Mouse (Mus musculus): ENCODE data around the gene Mettl1. TPM values are rescaled to one million over a fixed set of nuclear protein-coding genes. Genes with fewer than 3 reads are reported as not detected.
"Not testable (repeated sequence)": the region's sequence is repeated elsewhere in the genome, so short reads cannot be mapped to it uniquely, and the experiment has no call there.

Mettl1 gene
- polyA plus RNA-seq, 1 experiment, result 15.7 TPM

GRCm38 (mm10) chr10:127059968-127060916 lies 19.0 kb downstream of the Mettl1 start, which contains the start of gene March9:
March9 (minus strand) TSS chr10:127060184.
- Histone ChIP-seq H3K27ac (ENCODE audit: control insufficient read depth, insufficient read depth, low read length) (no peak within 1 kb of the TSS), H3K4me1 (replicated peaks; ENCODE audit: control insufficient read depth, insufficient read depth, low read length) (peaks cover 23% of the 10 kb centered on the region), H3K36me3 (ENCODE audit: control insufficient read depth, insufficient read depth, low read length) (peaks cover 5% of the 10 kb centered on the region), H3K27me3 (ENCODE audit: control insufficient read depth, insufficient read depth, low read length) (peaks cover 2% of the 10 kb centered on the region), H3K4me3 (ENCODE audit: control insufficient read depth, insufficient read depth, low read length) (peak within 1 kb of the TSS; percentile 54)
- no peak for TF ChIP-seq CTCF (IDR thresholded peaks at IDR 0.05; ENCODE audit: borderline replicate concordance, control insufficient read depth, extremely low read depth, insufficient read depth, low read length, poor library complexity)
- TF ChIP-seq POLR2A (IDR thresholded peaks at IDR 0.05; ENCODE audit: control insufficient read depth, extremely low read depth, insufficient read depth, low read length, poor library complexity), result no peak
- DNase-seq, result peak; percentile 88
- 3% methylated on average over 59 of the region's 72 CpGs for WGBS

DNA sequence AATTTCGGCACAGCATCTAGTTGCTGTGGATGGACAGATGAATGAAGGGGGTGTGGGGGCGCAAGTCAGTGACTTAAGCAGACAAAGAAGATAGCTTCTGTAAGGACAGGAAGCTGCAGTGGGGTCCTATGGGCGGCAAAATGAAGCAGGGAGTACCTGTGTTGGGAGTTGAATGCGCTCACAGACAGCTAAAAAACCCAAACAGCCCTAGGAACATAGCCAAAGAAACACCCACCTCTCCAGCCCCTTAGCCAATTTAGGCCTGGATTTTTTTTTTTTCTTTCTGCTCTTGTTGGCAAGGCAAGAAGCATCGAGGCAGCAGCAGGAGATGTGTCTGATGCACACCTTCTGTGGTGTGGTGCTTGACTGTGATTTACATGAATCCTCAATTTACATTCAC lies 19.9 kb downstream of the Mettl1 start:
- Histone ChIP-seq H3K27ac (ENCODE audit: control insufficient read depth, insufficient read depth, low read length) (no peak overlapping the region), H3K4me1 (replicated peaks; ENCODE audit: control insufficient read depth, insufficient read depth, low read length) (peaks cover 23% of the 10 kb centered on the region)
- 82% methylated on average over 5 of the region's 5 CpGs for WGBS

GRCm38 (mm10) chr10:127061513-127061912 lies 20.3 kb downstream of the Mettl1 start:
- peaks cover 13% of the 10 kb centered on the region for H3K36me3 ChIP-seq (ENCODE audit: control insufficient read depth, insufficient read depth, low read length)
- 88% methylated on average over 2 of the region's 2 CpGs for WGBS
- no peak overlapping the region for H3K4me3 ChIP-seq (ENCODE audit: control insufficient read depth, insufficient read depth, low read length)
- peaks cover 23% of the 10 kb centered on the region for H3K4me1 ChIP-seq (replicated peaks; ENCODE audit: control insufficient read depth, insufficient read depth, low read length)
- no peak for DNase-seq
- H3K27me3 ChIP-seq (ENCODE audit: control insufficient read depth, insufficient read depth, low read length), result peaks cover 2% of the 10 kb centered on the region
- no peak overlapping the region for H3K27ac ChIP-seq (ENCODE audit: control insufficient read depth, insufficient read depth, low read length)
- TF ChIP-seq POLR2A (IDR thresholded peaks at IDR 0.05; ENCODE audit: control insufficient read depth, extremely low read depth, insufficient read depth, low read length, poor library complexity), result no peak
- no peak for TF ChIP-seq CTCF (IDR thresholded peaks at IDR 0.05; ENCODE audit: borderline replicate concordance, control insufficient read depth, extremely low read depth, insufficient read depth, low read length, poor library complexity)

More for the DNA sequence above, 19.9 kb downstream of the Mettl1 start:
- no peak for DNase-seq
- Histone ChIP-seq H3K27me3 (ENCODE audit: control insufficient read depth, insufficient read depth, low read length) (peaks cover 2% of the 10 kb centered on the region), H3K4me3 (ENCODE audit: control insufficient read depth, insufficient read depth, low read length) (no peak overlapping the region), H3K36me3 (ENCODE audit: control insufficient read depth, insufficient read depth, low read length) (peaks cover 13% of the 10 kb centered on the region)
- TF ChIP-seq POLR2A (IDR thresholded peaks at IDR 0.05; ENCODE audit: control insufficient read depth, extremely low read depth, insufficient read depth, low read length, poor library complexity), result no peak
- TF ChIP-seq CTCF (IDR thresholded peaks at IDR 0.05; ENCODE audit: borderline replicate concordance, control insufficient read depth, extremely low read depth, insufficient read depth, low read length, poor library complexity), result no peak

- Histone ChIP-seq H3K4me1 (replicated peaks; ENCODE audit: control insufficient read depth, insufficient read depth, low read length) (peaks cover 23% of the 10 kb centered on the region), H3K36me3 (ENCODE audit: control insufficient read depth, insufficient read depth, low read length) (peaks cover 17% of the 10 kb centered on the region)
- H3K27me3 ChIP-seq (ENCODE audit: control insufficient read depth, insufficient read depth, low read length); H3K27ac ChIP-seq (ENCODE audit: control insufficient read depth, insufficient read depth, low read length); H3K4me3 ChIP-seq (ENCODE audit: control insufficient read depth, insufficient read depth, low read length); DNase-seq: not testable (repeated sequence)
- 92% methylated on average over 4 of the region's 4 CpGs for WGBS
These were observed 20.9 kb downstream of the Mettl1 start for GRCm38 (mm10) chr10:127062101-127062500.

DNA sequence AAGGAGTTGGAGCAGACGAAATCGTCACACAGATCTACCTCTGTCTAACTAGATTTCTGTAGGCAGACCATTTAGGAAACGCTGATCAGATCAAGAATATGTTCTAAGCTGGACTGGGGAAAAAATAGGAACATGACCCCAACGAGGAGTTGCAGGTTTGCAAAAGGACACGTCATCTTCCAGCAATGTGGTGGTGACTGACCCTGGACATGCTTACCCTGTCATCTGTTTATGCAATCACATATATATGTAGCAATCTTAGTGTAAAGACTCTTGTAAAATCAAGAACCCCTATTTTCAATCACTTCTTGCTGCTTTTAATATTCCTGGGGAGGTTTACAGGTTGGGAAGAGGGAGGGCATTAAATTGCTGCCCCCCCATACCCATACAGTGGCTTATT lies 21.3 kb downstream of the Mettl1 start:
- Histone ChIP-seq H3K27me3 (ENCODE audit: control insufficient read depth, insufficient read depth, low read length) (peaks cover 2% of the 10 kb centered on the region), H3K4me1 (replicated peaks; ENCODE audit: control insufficient read depth, insufficient read depth, low read length) (peaks cover 23% of the 10 kb centered on the region), H3K4me3 (ENCODE audit: control insufficient read depth, insufficient read depth, low read length) (no peak overlapping the region), H3K27ac (ENCODE audit: control insufficient read depth, insufficient read depth, low read length) (no peak overlapping the region), H3K36me3 (ENCODE audit: control insufficient read depth, insufficient read depth, low read length) (peaks cover 17% of the 10 kb centered on the region)
- no peak for TF ChIP-seq CTCF (IDR thresholded peaks at IDR 0.05; ENCODE audit: borderline replicate concordance, control insufficient read depth, extremely low read depth, insufficient read depth, low read length, poor library complexity)
- no peak for TF ChIP-seq POLR2A (IDR thresholded peaks at IDR 0.05; ENCODE audit: control insufficient read depth, extremely low read depth, insufficient read depth, low read length, poor library complexity)
- WGBS, result 82% methylated on average over 5 of the region's 5 CpGs
- DNase-seq, result no peak

DNA sequence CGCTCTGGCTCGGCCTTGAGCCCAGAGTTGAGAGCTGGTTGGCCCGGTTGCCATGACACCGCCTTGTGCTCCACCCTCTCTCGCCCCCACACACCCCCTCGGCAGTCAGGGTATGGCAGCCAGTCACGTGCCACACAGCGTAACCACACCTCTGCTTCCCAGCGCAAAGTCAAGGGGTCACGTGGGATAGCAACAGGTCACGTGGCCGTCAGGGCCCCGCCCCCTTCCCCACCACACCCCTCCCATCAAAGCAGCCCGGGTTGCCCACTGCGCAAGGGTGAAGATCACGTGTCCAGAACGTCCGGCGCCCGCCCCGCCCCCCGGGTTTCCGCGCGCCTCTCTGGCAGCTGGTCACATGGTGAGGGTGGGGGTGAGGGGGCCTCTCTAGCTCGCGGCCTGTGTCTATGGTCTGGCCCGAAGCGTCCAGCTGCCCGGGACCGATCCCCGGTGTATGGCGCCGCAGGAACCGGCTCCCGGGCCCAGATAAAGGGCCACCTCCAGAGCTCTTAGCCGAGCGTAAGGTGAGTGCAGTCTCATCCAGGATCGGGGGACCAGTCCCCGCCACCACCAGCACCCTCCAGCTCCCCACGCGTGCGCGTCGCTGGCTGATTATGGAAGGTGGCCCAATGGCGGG lies 22.1 kb downstream of the Mettl1 start, which contains the start of gene Cdk4:
Gene Cdk4 (plus strand): TSS at position 296 of the 634 bp plus-strand sequence.
- Histone ChIP-seq H3K27me3 (ENCODE audit: control insufficient read depth, insufficient read depth, low read length) (peaks cover 2% of the 10 kb centered on the region), H3K36me3 (ENCODE audit: control insufficient read depth, insufficient read depth, low read length) (peaks cover 17% of the 10 kb centered on the region), H3K4me3 (ENCODE audit: control insufficient read depth, insufficient read depth, low read length) (peak within 1 kb of the TSS; percentile 64), H3K27ac (ENCODE audit: control insufficient read depth, insufficient read depth, low read length) (peak within 1 kb of the TSS; percentile 1; the same call in 1 of the 2 replicates), H3K4me1 (replicated peaks; ENCODE audit: control insufficient read depth, insufficient read depth, low read length) (peaks cover 22% of the 10 kb centered on the region)
- peak; percentile 96 for DNase-seq
- WGBS, result under 1% methylated on average over 46 of the region's 46 CpGs
- peak; percentile 62; the same call in 1 of the 2 replicates for TF ChIP-seq CTCF (IDR thresholded peaks at IDR 0.05; ENCODE audit: borderline replicate concordance, control insufficient read depth, extremely low read depth, insufficient read depth, low read length, poor library complexity)
- TF ChIP-seq POLR2A (IDR thresholded peaks at IDR 0.05; ENCODE audit: control insufficient read depth, extremely low read depth, insufficient read depth, low read length, poor library complexity), result peak; percentile 56; the same call in 1 of the 2 replicates
